Mouse (Mus musculus) midbrain, embryonic 12.5 days (tissue): ENCODE data around the gene Pknox1. TPM values are rescaled to one million over a fixed set of nuclear protein-coding genes. Genes with fewer than 3 reads are reported as not detected.
"Not testable (repeated sequence)": the region's sequence is repeated elsewhere in the genome, so short reads cannot be mapped to it uniquely, and the experiment has no call there.

Experiments
- ATAC-seq: fragments of 200-750 bp; cut with Nextera tagmentation; 2 replicates; pipeline ENCODE4 v1.8.0; 2017; ENCODE audit warnings: low read depth, moderate TSS enrichment, moderate library complexity; ENCODE audit not compliant: low FRiP score
- H3K27ac ChIP-seq: fragments of 300-500 bp; sonication (generic); replicated peaks from 2 replicates; pipeline ENCODE4 v1.5.1; 2016; ENCODE audit warnings: mild to moderate bottlenecking
- H3K27me3 ChIP-seq: fragments of 300-500 bp; sonication (generic); 2 replicates; pipeline ENCODE4 v1.6.1; 2016; ENCODE audit warnings: mild to moderate bottlenecking
- H3K36me3 ChIP-seq: fragments of 300-500 bp; sonication (generic); 2 replicates; pipeline ENCODE4 v1.6.1; 2016
- H3K4me1 ChIP-seq: fragments of 300-500 bp; sonication (generic); 2 replicates; pipeline ENCODE4 v1.6.1; 2016
- H3K4me2 ChIP-seq: fragments of 300-500 bp; sonication (generic); replicated peaks from 2 replicates; pipeline ENCODE4 v1.6.1; 2016; ENCODE audit warnings: mild to moderate bottlenecking, moderate library complexity
- H3K4me3 ChIP-seq: fragments of 300-500 bp; sonication (generic); 2 replicates; pipeline ENCODE4 v1.5.1; 2016; ENCODE audit warnings: mild to moderate bottlenecking
- H3K9ac ChIP-seq: fragments of 300-500 bp; sonication (generic); replicated peaks from 2 replicates; pipeline ENCODE4 v1.6.1; 2016; ENCODE audit warnings: mild to moderate bottlenecking, moderate library complexity
- H3K9me3 ChIP-seq: fragments of 300-500 bp; sonication (generic); 2 replicates; pipeline ENCODE4 v1.6.1; 2016; ENCODE audit warnings: mild to moderate bottlenecking
- WGBS: fragments of 180-500 bp; shearing (Covaris S2); methylation state at CpG from one replicate; pipeline ENCODE4 v1.1.7; 2016; 5-methylcytosine and 5-hydroxymethylcytosine counted together
- polyA plus RNA-seq: library from polyadenylated mRNA; unstranded; fragments of >200 nt; fragmentation: Nextera tagmentation; extraction: Ambion mirVana; gene quantifications from 2 replicates; pipeline ENCODE4 v1.2.1, GENCODE M21; 2016

Gene Pknox1
- polyA plus RNA-seq, 1 experiment from 2014 or later = 25.7 TPM

GRCm38 (mm10) chr17:31580344-31580743 lies 15.8 kb downstream of the Pknox1 start:
- 42% methylated on average over 3 of the region's 3 CpGs for WGBS
- no peak overlapping the region for H3K4me2 ChIP-seq

GRCm38 (mm10) chr17:31583185-31583584 lies 18.7 kb downstream of the Pknox1 start:
- H3K4me3 ChIP-seq = no peak overlapping the region
- H3K9ac ChIP-seq = no peak overlapping the region
- H3K27ac ChIP-seq = no peak overlapping the region
- no peaks in the 10 kb centered on the region for H3K9me3 ChIP-seq
- H3K4me1 ChIP-seq = peaks cover 20% of the 10 kb centered on the region
- no peak overlapping the region for H3K4me2 ChIP-seq
- WGBS = 82% methylated on average over 3 of the region's 3 CpGs
- peaks cover 3% of the 10 kb centered on the region; the same call in 1 of the 2 replicates for H3K36me3 ChIP-seq
- no peak for ATAC-seq
- no peaks in the 10 kb centered on the region for H3K27me3 ChIP-seq

More at GRCm38 (mm10) chr17:31580344-31580743, 15.8 kb downstream of the Pknox1 start:
- ATAC-seq = peak; percentile 62; the same call in 1 of the 2 replicates
- Histone ChIP-seq H3K4me1 (peaks cover 20% of the 10 kb centered on the region), H3K36me3 (peaks cover 3% of the 10 kb centered on the region; the same call in 1 of the 2 replicates), H3K27ac (peak overlapping the region; percentile 72), H3K9ac (no peak overlapping the region), H3K4me3 (no peak overlapping the region), H3K27me3 (no peaks in the 10 kb centered on the region), H3K9me3 (no peaks in the 10 kb centered on the region)

GRCm38 (mm10) chr17:31583781-31584180 lies 19.2 kb downstream of the Pknox1 start:
- H3K36me3 ChIP-seq = peaks cover 3% of the 10 kb centered on the region; the same call in 1 of the 2 replicates
- no peak for ATAC-seq
- no peak overlapping the region for H3K4me3 ChIP-seq
- no peaks in the 10 kb centered on the region for H3K27me3 ChIP-seq
- H3K27ac ChIP-seq = no peak overlapping the region
- 86% methylated on average over 6 of the region's 6 CpGs for WGBS
- H3K9me3 ChIP-seq = no peaks in the 10 kb centered on the region
- no peak overlapping the region for H3K4me2 ChIP-seq
- H3K4me1 ChIP-seq = peaks cover 20% of the 10 kb centered on the region
- H3K9ac ChIP-seq = no peak overlapping the region

- ATAC-seq = no peak
- H3K4me3 ChIP-seq = no peak overlapping the region
- 83% methylated on average over 7 of the region's 7 CpGs for WGBS
- no peaks in the 10 kb centered on the region for H3K4me1 ChIP-seq
- H3K27me3 ChIP-seq = no peaks in the 10 kb centered on the region
- peaks cover 31% of the 10 kb centered on the region for H3K36me3 ChIP-seq
- H3K9ac ChIP-seq = no peak overlapping the region
- H3K27ac ChIP-seq = no peak overlapping the region
- no peaks in the 10 kb centered on the region for H3K9me3 ChIP-seq
- H3K4me2 ChIP-seq = no peak overlapping the region
Observed at GRCm38 (mm10) chr17:31588115-31588514, 23.6 kb downstream of the Pknox1 start.

- Histone ChIP-seq H3K9ac (no peak overlapping the region), H3K9me3 (no peaks in the 10 kb centered on the region), H3K36me3 (peaks cover 33% of the 10 kb centered on the region), H3K4me2 (no peak overlapping the region), H3K4me1 (no peaks in the 10 kb centered on the region), H3K27me3 (no peaks in the 10 kb centered on the region), H3K4me3 (no peak overlapping the region), H3K27ac (no peak overlapping the region)
- WGBS = 90% methylated on average over 4 of the region's 4 CpGs
- ATAC-seq = no peak
Observed at GRCm38 (mm10) chr17:31588726-31589125, 24.2 kb downstream of the Pknox1 start.

- Histone ChIP-seq H3K4me1 (no peaks in the 10 kb centered on the region), H3K9me3 (no peaks in the 10 kb centered on the region), H3K36me3 (peaks cover 46% of the 10 kb centered on the region), H3K4me2 (no peak overlapping the region), H3K27me3 (no peaks in the 10 kb centered on the region), H3K4me3 (no peak overlapping the region), H3K27ac (no peak overlapping the region), H3K9ac (no peak overlapping the region)
- no peak for ATAC-seq
- 87% methylated on average over 11 of the region's 11 CpGs for WGBS
Observed at GRCm38 (mm10) chr17:31590846-31591245, 26.3 kb downstream of the Pknox1 start.

GRCm38 (mm10) chr17:31594590-31594989 lies 30.1 kb downstream of the Pknox1 start:
- ATAC-seq = no peak
- Histone ChIP-seq H3K9ac (no peak overlapping the region), H3K9me3 (no peaks in the 10 kb centered on the region), H3K27ac (no peak overlapping the region), H3K4me3 (no peak overlapping the region), H3K4me1 (no peaks in the 10 kb centered on the region), H3K27me3 (no peaks in the 10 kb centered on the region), H3K36me3 (peaks cover 44% of the 10 kb centered on the region), H3K4me2 (no peak overlapping the region)
- WGBS = 77% methylated on average over 7 of the region's 7 CpGs

GRCm38 (mm10) chr17:31595077-31595476 lies 30.5 kb downstream of the Pknox1 start:
- Histone ChIP-seq H3K4me3 (no peak overlapping the region), H3K36me3 (peaks cover 43% of the 10 kb centered on the region), H3K9me3 (no peaks in the 10 kb centered on the region), H3K27ac (no peak overlapping the region), H3K9ac (no peak overlapping the region), H3K4me1 (no peaks in the 10 kb centered on the region), H3K4me2 (no peak overlapping the region), H3K27me3 (no peaks in the 10 kb centered on the region)
- ATAC-seq = no peak
- WGBS = 82% methylated on average over 5 of the region's 5 CpGs

GRCm38 (mm10) chr17:31597957-31598356 lies 33.4 kb downstream of the Pknox1 start:
- Histone ChIP-seq H3K9me3 (no peaks in the 10 kb centered on the region), H3K27me3 (no peaks in the 10 kb centered on the region), H3K4me2 (no peak overlapping the region), H3K27ac (no peak overlapping the region), H3K4me3 (no peak overlapping the region), H3K9ac (no peak overlapping the region), H3K4me1 (no peaks in the 10 kb centered on the region), H3K36me3 (peaks cover 35% of the 10 kb centered on the region)
- 90% methylated on average over 9 of the region's 9 CpGs for WGBS
- ATAC-seq = no peak

GRCm38 (mm10) chr17:31598593-31598992 lies 34.1 kb downstream of the Pknox1 start:
- H3K9ac ChIP-seq = no peak overlapping the region
- no peak overlapping the region for H3K27ac ChIP-seq
- 89% methylated on average over 8 of the region's 8 CpGs for WGBS
- H3K4me3 ChIP-seq = no peak overlapping the region
- no peak overlapping the region for H3K4me2 ChIP-seq
- H3K4me1 ChIP-seq = no peaks in the 10 kb centered on the region
- no peak for ATAC-seq
- H3K9me3 ChIP-seq = no peaks in the 10 kb centered on the region
- H3K36me3 ChIP-seq = peaks cover 38% of the 10 kb centered on the region
- no peaks in the 10 kb centered on the region for H3K27me3 ChIP-seq

GRCm38 (mm10) chr17:31606424-31606823 lies 41.9 kb downstream of the Pknox1 start:
- Histone ChIP-seq H3K4me2 (no peak overlapping the region), H3K27me3 (no peaks in the 10 kb centered on the region), H3K27ac (no peak overlapping the region), H3K36me3 (peaks cover 32% of the 10 kb centered on the region), H3K4me3 (no peak overlapping the region), H3K4me1 (no peaks in the 10 kb centered on the region), H3K9ac (no peak overlapping the region), H3K9me3 (no peaks in the 10 kb centered on the region)
- ATAC-seq = no peak
- 79% methylated on average over 7 of the region's 7 CpGs for WGBS

GRCm38 (mm10) chr17:31607256-31607951 lies 42.9 kb downstream of the Pknox1 start:
- no peak for ATAC-seq
- no peaks in the 10 kb centered on the region for H3K27me3 ChIP-seq
- no peak overlapping the region for H3K9ac ChIP-seq
- peaks cover 27% of the 10 kb centered on the region for H3K36me3 ChIP-seq
- H3K4me3 ChIP-seq = no peak overlapping the region
- no peak overlapping the region for H3K27ac ChIP-seq
- H3K4me2 ChIP-seq = no peak overlapping the region
- WGBS = 82% methylated on average over 8 of the region's 8 CpGs
- no peaks in the 10 kb centered on the region for H3K9me3 ChIP-seq
- H3K4me1 ChIP-seq = no peaks in the 10 kb centered on the region

GRCm38 (mm10) chr17:31609173-31609572 lies 44.6 kb downstream of the Pknox1 start:
- not testable (repeated sequence) for H3K27ac ChIP-seq, H3K4me3 ChIP-seq, H3K27me3 ChIP-seq, H3K9me3 ChIP-seq, H3K4me1 ChIP-seq, H3K9ac ChIP-seq, H3K4me2 ChIP-seq, ATAC-seq
- H3K36me3 ChIP-seq = peaks cover 10% of the 10 kb centered on the region
- WGBS = 94% methylated on average over 3 of the region's 3 CpGs
